ENCODE assay signal across 14 mouse cellular contexts in the genomic region with DNA sequence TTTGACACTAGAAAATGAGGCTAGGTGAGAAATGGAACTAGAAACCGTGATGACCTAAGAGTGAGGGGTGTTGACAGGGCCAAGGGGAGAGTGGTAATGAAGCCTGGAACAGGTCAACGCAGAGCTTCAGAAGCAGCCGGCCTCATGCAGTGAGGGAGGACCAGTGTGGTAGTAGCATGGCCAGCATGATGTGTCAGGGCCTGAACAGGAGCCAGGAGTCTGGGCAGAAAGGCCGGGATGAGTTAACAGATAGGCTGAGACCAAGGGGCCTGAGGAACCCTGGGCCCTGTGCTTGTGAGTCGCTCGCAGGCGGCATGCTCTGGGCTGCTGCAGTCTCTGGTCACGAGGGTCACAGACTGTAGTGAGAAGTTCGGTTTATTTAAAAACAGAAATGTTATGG.
"Had no signal": no experiment of that assay in that cellular context is flagged by ENCODE, and none has a peak within 500 bp of the region (broad histone marks: within the 10 kb centered on the region; RNA-seq: fewer than 3 reads in every experiment).

No protein-coding gene starts in this region.

- H3K4me1 ChIP-seq: lung, embryonic 15.5 days had no signal

- H3K4me3 ChIP-seq: limb, embryonic 12.5 days; liver, embryonic 13.5 days; lung, embryonic 15.5 days; midbrain, embryonic 10.5 days; myocyte; neural tube, embryonic 15.5 days had no signal

- H3K4me2 ChIP-seq: limb, embryonic 12.5 days; liver, embryonic 13.5 days; lung, embryonic 15.5 days; neural tube, embryonic 15.5 days had no signal

- H3K27ac ChIP-seq: limb, embryonic 12.5 days; lung, embryonic 15.5 days; midbrain, embryonic 10.5 days; neural tube, embryonic 15.5 days; stomach, postnatal 0 days had no signal

- H3K27me3 ChIP-seq: limb, embryonic 12.5 days; liver, embryonic 13.5 days; lung, embryonic 15.5 days; neural tube, embryonic 15.5 days had no signal

- H3K9ac ChIP-seq: limb, embryonic 12.5 days; liver, embryonic 13.5 days; liver, postnatal 0 days; lung, embryonic 15.5 days; neural tube, embryonic 15.5 days had no signal

- H3K9me3 ChIP-seq: limb, embryonic 12.5 days; liver, embryonic 13.5 days; lung, embryonic 15.5 days; midbrain, embryonic 10.5 days; neural tube, embryonic 15.5 days had no signal

- ATAC-seq: liver, postnatal 0 days had no signal

- DNase-seq: kidney, adult 8-10 months; kidney, postnatal 25 days; layer of hippocampus, adult 9-11 months; liver; liver, embryonic 13.5 days; liver, postnatal 0 days; midbrain, embryonic 14.5 days; right cerebral cortex, adult 18-20 months had no signal
